Mouse (Mus musculus) left cerebral cortex, adult 8-10 months (tissue): ENCODE measurements at regions not wholly inside any gene's neighbourhood (a gene's known extent, or its start where the extent isn't known, plus 50 kb on each side); places are given as distances from the start of the nearest gene placed in this dataset.
A peak's percentile ranks its signal among the peaks of the same experiment; 100 is the strongest.

Experiments
- DNase-seq, 2 experiments: peaks; one replicate each; pipeline ENCODE4 v3.0.0; 2022; ENCODE audit warnings: low spot score in 2 of 2

DNA sequence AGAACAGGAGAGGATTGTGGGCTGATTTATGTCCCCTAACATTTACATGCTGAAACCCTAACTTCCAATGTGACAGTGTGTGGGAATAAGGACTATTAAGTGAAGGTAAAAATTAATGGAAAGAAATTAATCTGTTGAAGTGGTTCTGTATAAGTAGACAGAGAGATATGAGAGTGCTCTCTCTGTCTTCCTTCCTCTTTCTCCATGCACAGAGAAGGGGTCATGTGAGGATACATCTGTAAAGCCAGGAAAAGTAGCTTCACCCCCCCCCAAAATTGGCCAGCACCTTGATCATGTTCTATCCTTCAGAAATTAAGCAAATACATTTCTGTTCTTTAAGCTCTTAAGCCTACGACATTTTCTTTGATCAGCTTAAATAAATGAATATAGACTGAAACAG lies 268.6 kb upstream of the Ccdc54 start:
- no peak for DNase-seq

DNA sequence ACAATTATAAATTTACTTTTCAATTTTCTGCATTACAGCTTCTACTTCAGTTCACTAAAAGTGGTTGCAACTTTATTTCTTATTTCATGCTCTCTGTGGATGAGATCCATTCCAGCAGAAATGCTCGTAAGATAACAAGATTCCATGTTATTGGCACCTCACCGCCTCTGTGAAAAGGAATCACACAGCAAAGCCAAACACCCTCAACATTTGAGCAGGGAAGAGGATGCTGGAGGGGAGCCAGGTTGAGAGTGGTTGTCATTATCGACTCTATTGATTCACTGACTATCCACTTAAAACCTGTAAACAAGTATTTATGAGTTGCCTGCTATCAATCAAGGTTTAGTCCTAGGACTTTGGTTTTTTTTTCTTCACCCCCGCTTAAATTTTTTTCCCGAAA lies 261.1 kb upstream of the Ccdc54 start:
- no peak for DNase-seq

DNA sequence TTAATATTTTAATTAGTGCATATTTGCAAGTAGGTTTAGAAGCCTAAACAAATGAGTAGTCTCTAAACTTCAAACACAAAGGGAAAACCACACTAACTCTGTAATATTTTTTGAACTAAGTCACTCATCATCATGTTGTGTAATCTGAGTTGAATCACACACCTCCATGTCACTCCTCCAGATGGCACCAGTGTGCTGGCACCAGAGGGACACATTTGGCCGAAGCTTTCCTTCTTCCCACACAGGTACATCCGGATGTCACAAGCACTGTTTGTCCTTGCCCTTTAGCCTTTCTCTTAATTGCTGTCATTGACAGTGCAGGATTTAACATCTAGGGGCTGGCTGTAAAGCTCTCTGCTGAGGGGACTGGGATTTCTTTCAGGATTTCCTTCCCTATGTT lies 256.7 kb upstream of the Ccdc54 start:
- no peak for DNase-seq

DNA sequence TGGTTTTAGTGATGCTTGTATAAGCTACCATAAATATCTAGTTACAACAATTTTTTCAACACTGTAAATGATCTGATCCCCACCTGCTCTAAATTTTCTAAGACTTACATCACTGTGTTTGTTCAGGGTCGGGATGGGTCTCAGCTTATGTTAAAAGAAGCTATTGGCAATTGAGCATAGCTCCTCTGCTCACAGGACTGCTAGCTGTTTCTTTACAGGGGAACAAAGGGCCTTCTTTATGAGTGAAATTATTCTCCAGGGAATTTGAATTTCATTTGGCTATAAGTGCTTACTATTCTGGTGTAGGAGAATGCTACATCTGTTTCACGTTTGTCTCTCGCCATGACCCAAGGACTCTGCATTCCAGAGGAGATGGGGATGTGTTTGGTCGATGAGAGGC lies 255.6 kb upstream of the Ccdc54 start:
- DNase-seq = no peak

DNA sequence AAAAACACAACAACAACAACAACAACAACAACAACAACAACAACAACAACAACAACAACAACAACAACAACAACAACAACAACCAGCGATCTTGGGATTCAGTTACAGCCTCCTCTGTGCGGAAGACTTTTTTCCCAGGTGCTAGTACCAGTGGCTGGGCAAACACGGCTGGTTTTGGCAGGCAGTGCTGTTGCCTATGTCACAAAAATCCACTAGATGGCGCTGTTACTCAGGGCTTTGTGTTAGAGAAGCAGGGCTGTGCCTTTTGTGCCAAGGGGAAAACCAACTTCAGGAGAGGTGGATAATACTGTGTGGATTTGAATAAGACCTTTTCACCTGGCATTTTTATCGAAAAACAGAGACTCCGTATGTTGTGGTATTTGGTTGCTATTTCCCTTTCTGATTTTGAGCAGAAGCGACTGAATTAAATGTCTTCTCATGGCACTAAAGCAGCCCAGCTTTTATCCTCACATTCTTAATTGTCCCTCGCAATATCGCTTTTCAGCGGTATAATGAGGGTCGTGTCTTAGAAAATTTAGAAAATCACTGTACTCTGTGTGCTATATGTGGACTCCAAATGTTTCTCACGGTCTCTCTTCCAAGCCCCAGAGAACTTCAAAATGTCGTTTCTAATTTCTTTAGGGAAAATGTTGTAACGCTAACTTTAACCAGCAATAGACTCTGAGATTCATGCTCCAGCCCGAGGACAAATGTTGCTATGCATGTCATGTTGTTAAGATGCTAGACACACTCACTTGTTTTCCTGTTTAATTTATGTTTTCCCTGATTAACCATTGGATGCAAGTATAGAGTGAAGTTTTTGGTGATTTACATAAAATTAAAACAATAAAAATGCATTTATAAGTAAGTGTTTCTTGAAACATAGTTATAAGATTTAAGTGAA lies 251.0 kb upstream of the Ccdc54 start:
- DNase-seq = peak; percentile 38 to 58

DNA sequence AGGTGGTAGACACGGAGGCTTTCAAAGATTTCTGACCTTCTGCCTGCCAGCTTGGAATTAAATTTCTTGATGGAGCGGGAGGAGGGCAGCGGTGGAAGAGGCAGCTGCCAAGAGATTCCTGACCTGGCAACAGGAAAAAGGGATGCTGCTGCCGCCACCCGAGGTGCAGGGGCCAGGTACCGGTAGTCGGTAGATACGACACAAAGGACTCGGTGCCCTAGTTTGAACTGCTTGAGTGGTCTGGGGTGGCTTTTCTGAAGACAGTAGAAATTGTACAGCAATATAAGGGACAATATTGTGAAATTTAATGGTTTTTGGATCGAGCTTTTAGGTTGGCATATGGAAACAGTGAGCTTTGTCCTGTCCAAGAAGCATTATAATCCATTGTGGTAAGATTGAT lies 250.3 kb upstream of the Ccdc54 start:
- no peak for DNase-seq

DNA sequence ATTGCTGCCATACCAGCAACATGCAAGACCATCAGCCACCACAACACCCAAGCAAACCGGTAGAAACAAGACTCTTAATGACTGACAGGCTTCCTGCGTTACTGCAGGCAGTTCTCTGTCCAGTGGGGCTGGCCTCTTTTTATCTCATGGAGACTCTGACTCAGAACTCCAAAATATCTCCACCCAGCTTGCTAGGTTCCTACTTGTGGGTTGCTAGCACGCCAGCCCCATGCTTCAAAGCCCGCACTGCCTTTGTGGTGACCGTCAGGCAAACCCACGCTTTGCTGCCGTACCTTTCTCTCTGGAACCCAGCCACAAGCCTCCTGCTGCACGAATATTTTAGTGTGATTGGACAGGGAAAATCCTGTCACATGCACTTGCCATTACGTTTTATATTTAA lies 248.7 kb upstream of the Ccdc54 start:
- peak in 1 of 2 experiments; percentile 35 for DNase-seq

DNA sequence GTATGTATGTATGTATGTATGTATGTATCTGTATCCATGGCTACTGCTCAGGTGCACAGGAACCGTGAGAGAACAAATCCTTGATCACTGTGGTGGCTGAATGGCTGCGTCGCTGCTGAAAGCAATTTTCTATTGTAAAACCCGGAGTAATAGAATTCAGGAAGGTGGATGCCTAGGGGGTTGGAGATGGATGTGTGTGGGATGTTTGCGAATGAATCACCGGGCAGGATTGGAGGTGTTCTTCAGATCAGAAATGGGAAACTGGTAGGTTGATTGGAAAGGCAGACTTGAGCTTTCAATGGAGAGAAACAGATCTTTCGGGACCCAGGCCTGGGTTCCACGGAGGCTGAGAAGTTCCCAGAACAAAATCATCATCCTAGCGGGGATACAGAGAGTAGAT lies 246.5 kb upstream of the Ccdc54 start:
- DNase-seq = peak in 1 of 2 experiments; percentile 16

DNA sequence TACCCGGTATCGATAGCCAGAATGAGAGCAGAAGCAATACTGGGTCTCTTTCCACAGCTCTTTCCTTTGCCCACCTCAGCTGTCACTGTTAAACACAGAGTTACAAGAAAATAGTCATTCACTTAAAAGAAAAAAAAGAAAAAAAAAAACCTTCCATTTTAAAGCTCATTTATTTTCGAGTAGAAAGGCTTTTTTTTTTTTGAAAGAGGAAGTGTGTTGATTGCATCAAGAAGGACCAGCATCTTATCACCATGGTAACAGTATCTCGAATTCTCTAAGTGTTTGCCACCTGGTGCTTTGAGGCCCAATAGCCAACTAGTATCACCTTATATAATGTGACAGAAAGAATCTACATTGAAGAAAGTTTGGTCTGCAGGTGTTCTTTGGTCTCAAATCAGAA lies 245.5 kb upstream of the Ccdc54 start:
- DNase-seq = no peak

DNA sequence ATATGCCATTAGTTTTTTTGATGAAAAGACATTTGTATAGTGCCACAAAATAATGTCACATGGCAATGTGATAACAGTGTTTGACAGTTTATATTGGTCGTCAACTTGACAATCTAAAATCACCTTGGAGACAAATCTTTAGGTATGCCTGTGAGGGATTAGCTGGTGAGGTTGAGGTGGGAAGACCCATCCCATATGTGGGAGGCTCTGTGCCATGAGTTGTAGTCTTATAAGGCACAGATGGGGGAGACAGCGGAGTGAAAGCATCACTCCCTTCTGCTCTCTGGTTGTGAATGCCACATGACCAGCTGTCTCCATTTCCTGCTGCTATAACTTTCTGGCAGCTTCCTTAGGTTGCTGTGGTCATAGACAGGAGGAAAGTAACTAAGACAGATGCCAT lies 242.4 kb upstream of the Ccdc54 start:
- no peak for DNase-seq

DNA sequence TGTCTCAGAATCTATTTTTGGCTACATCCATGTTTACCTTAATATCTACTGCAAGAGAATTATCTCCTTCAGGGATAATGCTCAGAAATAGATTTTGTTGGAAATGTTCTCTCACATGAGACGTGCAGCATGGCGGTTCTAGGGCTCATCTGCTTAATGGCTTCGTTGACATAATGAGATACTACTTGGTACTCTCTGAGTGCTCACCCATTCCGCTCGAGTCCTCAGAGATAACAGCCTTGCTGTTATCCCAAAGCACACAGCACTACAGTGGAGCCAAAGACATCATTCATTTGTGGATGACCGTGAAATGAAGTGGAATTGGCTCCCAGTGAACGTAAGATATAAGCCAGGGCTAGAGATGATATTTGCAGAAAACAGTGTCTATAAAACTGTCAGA lies 231.4 kb upstream of the Ccdc54 start:
- DNase-seq = no peak

DNA sequence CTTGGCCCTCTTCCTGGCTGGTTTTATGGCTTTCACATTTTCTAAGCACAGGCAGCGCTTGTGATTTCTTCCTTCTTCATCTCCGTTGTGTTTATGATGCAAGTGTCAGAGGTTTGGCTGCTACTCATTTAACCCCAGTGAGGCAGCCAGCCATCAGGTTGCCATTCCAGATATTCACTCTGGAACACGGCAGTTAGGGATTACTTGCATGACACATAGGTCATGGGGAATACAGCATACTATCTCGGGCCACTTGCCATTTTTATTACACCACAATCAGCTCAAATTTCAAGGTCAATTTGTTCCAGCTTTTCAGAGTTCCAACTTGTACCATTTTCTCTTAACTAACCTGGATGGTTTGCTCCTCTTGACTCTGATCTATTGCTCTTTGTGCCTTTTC lies 223.7 kb upstream of the Ccdc54 start:
- no peak for DNase-seq

DNA sequence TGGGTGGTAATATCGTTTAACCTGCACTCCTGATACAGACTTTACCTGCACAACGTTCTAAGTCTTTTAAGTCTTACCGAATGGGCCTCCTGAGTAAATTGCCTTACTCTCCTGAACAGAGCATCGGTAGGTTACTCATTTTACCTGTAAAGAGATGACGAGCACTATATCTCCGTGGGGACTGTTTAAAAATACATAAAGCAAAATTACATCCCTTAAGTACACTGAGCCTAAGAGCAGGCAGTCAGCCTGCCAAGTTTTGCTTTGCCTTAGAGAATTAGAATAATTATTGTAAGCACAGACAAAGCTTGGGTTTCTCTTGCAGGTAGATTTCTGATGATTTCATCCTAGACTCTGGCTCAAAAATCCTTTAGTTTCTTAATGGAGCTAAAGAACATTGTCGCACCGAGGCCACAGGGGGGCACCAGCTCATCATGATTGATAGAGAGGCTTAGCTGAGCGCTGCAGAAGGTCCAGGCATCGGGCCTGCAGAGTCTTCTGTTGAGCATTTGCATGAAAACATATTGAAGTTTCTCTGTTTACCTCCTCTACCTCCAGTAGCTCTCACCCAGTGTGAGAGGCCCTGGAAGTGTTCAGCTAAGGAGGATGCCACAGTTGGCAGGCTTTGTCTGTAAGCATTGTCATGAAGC lies 208.3 kb upstream of the Ccdc54 start:
- peak; percentile 30 to 40 for DNase-seq

DNA sequence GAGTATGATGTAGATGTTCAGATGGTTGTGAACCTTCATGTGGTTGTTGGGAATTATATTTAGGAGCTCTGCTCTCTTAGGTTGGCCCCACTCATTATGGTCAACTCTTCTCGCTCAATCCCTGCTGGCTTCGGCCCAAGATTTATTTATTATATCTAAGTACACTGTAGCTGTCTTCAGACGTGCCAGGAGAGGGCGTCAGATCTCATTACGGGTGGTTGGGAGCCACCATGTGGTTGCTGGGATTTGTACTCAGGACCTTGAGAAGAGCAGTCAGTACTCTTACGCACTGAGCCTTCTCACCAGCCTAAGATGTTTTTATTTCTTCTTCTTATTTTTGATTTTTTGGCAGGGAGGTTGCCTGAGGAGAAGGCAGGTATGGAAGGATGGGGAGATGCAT lies 207.1 kb upstream of the Ccdc54 start:
- no peak for DNase-seq

DNA sequence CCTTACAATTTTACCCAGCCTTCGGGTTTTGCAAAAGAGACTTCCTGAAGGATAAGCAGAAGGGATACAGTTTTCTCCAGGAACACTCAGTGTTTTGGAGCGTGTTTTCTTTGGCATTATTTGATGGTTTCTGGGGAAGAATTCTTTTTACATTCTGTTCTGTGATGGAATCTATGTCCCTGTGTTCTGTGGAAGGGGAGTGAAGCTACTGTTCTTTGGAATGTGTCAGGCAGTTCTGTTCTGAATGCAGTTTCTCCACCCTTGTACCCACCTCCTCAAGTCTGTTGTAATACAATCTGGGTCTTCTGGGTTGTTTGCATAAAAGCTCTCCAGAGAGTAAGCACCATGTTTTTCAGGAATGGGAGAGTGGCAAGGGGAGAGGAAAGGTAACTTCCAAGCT lies 202.0 kb upstream of the Ccdc54 start:
- DNase-seq = no peak

DNA sequence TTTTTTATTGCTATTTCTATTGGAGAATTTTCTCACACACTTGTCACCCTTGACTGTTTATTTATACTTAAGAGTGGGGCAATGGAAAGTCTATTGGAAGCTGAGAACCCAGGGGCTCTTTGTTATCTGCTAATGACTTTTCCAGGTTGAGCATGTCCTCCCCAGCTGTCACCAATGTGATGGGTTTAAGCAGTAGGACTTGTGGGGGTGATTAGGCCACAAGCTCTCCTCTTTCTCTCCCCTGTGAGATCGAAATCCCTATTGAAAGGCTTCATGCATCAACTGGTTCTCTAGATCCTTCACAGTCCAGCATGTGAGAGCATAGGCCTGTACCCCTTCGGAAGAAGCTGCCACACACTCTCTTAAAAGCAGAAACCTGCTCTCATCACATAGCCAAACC lies 201.6 kb upstream of the Ccdc54 start:
- DNase-seq = no peak

DNA sequence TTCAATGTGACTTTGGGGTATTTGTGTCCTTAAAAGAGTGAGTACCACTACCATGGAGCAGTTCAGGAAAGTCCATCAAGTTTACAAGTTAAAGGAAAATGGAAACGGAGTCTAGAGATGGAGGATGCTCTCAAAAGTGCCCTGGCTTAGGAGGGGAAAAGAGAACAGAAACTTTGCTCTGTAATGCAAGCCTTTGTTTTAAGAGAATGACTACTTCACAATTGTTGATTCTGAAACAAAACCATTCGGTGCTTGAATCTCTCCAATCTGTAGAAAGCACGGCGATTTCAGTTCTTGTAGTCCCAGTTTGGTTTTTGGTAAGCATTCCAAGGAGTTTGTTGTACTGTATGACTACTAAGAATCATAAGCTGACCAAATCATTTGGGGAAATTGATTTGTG lies 197.7 kb upstream of the Ccdc54 start:
- no peak for DNase-seq

DNA sequence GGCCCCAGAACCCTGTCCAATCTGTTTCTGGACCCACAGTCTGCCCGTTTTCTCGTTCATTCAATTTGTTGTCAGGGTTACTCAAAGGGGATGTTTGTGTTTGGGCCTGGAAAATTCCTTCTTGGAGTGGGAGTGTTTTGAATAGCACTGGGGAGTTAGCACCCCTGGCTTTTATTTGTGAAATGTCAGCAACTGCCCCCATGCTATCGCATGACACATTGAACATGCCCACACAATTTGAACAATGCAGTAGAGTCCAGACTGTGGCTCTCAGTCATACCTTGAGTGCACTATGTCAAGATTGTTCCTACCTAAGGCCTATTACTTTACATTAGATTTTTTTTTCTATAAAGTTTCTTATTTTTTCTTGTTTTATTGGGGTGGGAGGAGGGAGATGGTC lies 195.2 kb upstream of the Ccdc54 start:
- DNase-seq = no peak

DNA sequence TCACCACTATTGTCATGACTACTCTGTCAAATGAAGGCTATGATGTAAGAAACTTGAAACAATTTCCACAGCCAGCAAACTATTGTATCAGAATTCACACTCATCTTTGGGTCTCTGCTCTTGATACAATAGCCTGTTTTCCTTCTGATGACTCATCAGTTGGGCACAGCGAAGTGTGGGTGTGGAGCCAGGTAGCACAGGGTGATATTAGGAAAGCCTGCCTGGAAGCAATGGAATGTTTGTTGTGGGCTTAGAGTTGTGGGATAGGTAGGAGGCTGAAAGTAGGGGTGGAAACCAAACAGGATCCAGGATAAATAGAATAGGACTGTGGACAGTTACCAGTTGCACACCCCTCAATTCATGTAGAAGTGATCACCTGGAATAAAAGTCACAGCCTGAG lies 194.4 kb upstream of the Ccdc54 start:
- DNase-seq = no peak

DNA sequence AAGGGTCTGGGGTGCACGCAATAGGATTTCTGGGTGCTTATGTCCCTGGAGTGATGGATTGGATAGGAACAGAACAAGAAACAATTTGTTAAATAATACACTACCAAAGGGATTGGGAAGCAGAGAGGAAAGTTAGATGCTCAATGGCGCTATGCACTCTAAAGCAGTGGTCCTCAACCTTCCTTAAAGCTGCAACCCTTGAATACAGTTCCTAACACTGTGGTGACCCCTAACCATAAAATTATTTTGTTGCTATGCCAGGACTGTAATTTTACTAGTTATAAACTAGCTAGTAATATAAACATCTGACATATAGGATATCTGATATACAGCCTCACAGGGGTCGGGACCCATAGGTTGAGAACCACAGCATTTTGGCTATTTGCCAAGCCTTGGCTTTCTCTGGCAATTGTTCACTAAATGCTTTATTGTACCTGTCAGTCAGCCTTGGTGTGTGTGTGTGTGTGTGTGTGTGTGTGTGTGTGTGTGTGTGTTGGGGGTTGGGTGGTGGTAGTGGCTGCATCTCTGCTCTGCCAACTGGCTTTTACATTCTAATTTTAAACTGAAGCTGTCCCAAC lies 193.8 kb upstream of the Ccdc54 start:
- no peak for DNase-seq

DNA sequence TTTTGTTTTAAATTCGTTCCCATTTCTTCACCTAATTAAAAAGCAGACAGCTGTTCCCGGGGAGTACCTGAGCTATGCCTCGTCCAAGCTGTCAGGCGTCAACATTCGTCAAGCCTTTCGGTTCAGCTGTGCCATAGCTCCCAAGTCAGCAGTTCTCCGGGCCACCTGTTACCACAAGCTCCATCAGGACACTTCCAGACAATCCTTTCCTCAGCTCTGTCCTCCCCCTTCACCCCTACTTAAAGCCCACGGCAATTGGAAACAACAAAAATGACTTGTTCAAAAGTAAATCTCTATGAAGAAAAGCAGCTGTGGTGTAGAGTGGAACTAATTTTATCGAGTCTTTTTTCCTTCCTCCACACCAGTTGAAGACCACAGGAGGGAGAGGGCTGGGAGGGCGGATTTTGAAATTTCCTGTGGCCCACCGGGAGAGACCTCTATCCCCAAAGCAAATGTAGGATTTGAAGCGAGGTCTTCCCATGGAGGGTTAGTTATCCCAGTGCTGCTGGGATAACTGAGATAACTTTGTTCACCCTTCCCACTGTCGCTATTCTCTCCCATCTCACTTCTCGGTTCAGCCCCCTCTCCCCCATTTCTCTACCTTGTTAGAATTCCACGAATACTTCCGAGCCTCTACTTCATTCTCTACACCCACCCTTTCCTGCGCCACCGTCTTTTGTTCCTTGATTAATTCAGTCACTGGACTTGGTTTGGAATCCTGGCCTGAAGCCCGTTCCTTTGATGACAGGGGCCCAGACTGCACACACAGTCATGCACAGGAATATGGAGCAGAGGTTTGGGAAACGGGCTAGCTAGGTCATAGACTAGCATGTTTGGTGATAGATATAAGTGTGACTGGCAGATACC lies 193.1 kb upstream of the Ccdc54 start:
- DNase-seq = no peak

DNA sequence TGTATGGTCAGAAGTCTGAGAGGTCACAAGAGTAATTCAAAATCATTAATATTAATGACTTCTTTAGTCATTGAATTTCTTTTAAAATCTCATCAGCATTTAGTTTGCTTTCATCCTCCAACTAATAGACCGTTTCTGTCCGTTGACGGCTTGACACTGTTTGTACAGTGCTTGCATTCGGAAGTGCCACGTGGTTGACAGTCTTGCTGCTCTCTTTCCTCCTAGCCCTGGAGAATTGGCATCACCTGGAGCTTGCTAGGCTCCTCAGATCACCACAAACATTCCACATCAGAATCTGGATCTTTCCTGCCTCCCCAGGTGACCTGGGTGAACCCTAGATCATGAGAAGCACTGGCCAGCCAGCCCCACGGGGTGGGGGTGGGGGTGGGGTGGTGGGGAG lies 192.3 kb upstream of the Ccdc54 start:
- DNase-seq = no peak
